Mouse (Mus musculus): ENCODE measurements at regions not wholly inside any gene's neighbourhood (a gene's known extent, or its start where the extent isn't known, plus 50 kb on each side); places are given as distances from the start of the nearest gene placed in this dataset.
"Not testable (repeated sequence)": the region's sequence is repeated elsewhere in the genome, so short reads cannot be mapped to it uniquely, and the experiment has no call there.

GRCm38 (mm10) chr2:108032301-108033013, 742.0 kb downstream of the Kcna4 start:
- 43% methylated on average over 3 of the region's 3 CpGs for WGBS
- TF ChIP-seq CTCF (conservative IDR thresholded peaks at IDR 0.05; ENCODE audit: insufficient read depth, insufficient read length, low read depth, low read length), result no peak
- TF ChIP-seq POLR2A (IDR thresholded peaks at IDR 0.05; ENCODE audit: low read depth, low read length), result no peak
- no peaks in the 10 kb centered on the region for H3K4me1 ChIP-seq (ENCODE audit: control insufficient read depth, insufficient read depth, low read length)
- H3K36me3 ChIP-seq (ENCODE audit: control insufficient read depth, insufficient read depth, low read length), result no peaks in the 10 kb centered on the region
- H3K27me3 ChIP-seq (replicated peaks; ENCODE audit: control insufficient read depth, insufficient read depth, low read length), result no peaks in the 10 kb centered on the region
- H3K27ac ChIP-seq (ENCODE audit: insufficient read depth, low read depth, low read length), result no peak overlapping the region
- DNase-seq, result no peak
- no peak overlapping the region for H3K4me3 ChIP-seq (ENCODE audit: insufficient read depth, low read depth, low read length)

GRCm38 (mm10) chr2:108033328-108034182, 743.1 kb downstream of the Kcna4 start:
- 66% methylated on average over 8 of the region's 8 CpGs for WGBS
- no peaks in the 10 kb centered on the region for H3K4me1 ChIP-seq (ENCODE audit: control insufficient read depth, insufficient read depth, low read length)
- H3K27ac ChIP-seq (ENCODE audit: insufficient read depth, low read depth, low read length), result no peak overlapping the region
- H3K36me3 ChIP-seq (ENCODE audit: control insufficient read depth, insufficient read depth, low read length), result no peaks in the 10 kb centered on the region
- DNase-seq, result no peak
- TF ChIP-seq CTCF (conservative IDR thresholded peaks at IDR 0.05; ENCODE audit: insufficient read depth, insufficient read length, low read depth, low read length), result no peak
- no peak for TF ChIP-seq POLR2A (IDR thresholded peaks at IDR 0.05; ENCODE audit: low read depth, low read length)
- no peak overlapping the region for H3K4me3 ChIP-seq (ENCODE audit: insufficient read depth, low read depth, low read length)
- H3K27me3 ChIP-seq (replicated peaks; ENCODE audit: control insufficient read depth, insufficient read depth, low read length), result no peaks in the 10 kb centered on the region

GRCm38 (mm10) chr2:108034882-108035281, 744.4 kb downstream of the Kcna4 start:
- no peak for TF ChIP-seq CTCF (conservative IDR thresholded peaks at IDR 0.05; ENCODE audit: insufficient read depth, insufficient read length, low read depth, low read length)
- TF ChIP-seq POLR2A (IDR thresholded peaks at IDR 0.05; ENCODE audit: low read depth, low read length), result no peak
- no peak for DNase-seq
- H3K27me3 ChIP-seq (replicated peaks; ENCODE audit: control insufficient read depth, insufficient read depth, low read length), result no peaks in the 10 kb centered on the region
- H3K4me1 ChIP-seq (ENCODE audit: control insufficient read depth, insufficient read depth, low read length), result no peaks in the 10 kb centered on the region
- WGBS, result 53% methylated on average over 4 of the region's 4 CpGs
- H3K4me3 ChIP-seq (ENCODE audit: insufficient read depth, low read depth, low read length), result no peak overlapping the region
- no peak overlapping the region for H3K27ac ChIP-seq (ENCODE audit: insufficient read depth, low read depth, low read length)
- H3K36me3 ChIP-seq (ENCODE audit: control insufficient read depth, insufficient read depth, low read length), result no peaks in the 10 kb centered on the region

- no peaks in the 10 kb centered on the region for H3K36me3 ChIP-seq (ENCODE audit: control insufficient read depth, insufficient read depth, low read length)
These were observed 751.6 kb downstream of the Kcna4 start for GRCm38 (mm10) chr2:108042086-108042485.

GRCm38 (mm10) chr2:108044885-108045284, 754.4 kb downstream of the Kcna4 start:
- DNase-seq, result no peak
- WGBS, result 92% methylated on average over 2 of the region's 2 CpGs
- TF ChIP-seq POLR2A (IDR thresholded peaks at IDR 0.05; ENCODE audit: low read depth, low read length) (no peak), CTCF (conservative IDR thresholded peaks at IDR 0.05; ENCODE audit: insufficient read depth, insufficient read length, low read depth, low read length) (no peak)

More at GRCm38 (mm10) chr2:108042086-108042485, 751.6 kb downstream of the Kcna4 start:
- Histone ChIP-seq H3K4me1 (ENCODE audit: control insufficient read depth, insufficient read depth, low read length) (no peaks in the 10 kb centered on the region), H3K27me3 (replicated peaks; ENCODE audit: control insufficient read depth, insufficient read depth, low read length) (no peaks in the 10 kb centered on the region), H3K27ac (ENCODE audit: insufficient read depth, low read depth, low read length) (no peak overlapping the region), H3K4me3 (ENCODE audit: insufficient read depth, low read depth, low read length) (no peak overlapping the region)
- 72% methylated on average over 2 of the region's 2 CpGs for WGBS
- DNase-seq, result no peak
- TF ChIP-seq CTCF (conservative IDR thresholded peaks at IDR 0.05; ENCODE audit: insufficient read depth, insufficient read length, low read depth, low read length), result no peak
- TF ChIP-seq POLR2A (IDR thresholded peaks at IDR 0.05; ENCODE audit: low read depth, low read length), result no peak

GRCm38 (mm10) chr2:108045997-108046396, 755.6 kb downstream of the Kcna4 start:
- H3K27ac ChIP-seq (ENCODE audit: insufficient read depth, low read depth, low read length), result no peak overlapping the region
- TF ChIP-seq POLR2A (IDR thresholded peaks at IDR 0.05; ENCODE audit: low read depth, low read length), result no peak
- no peak for TF ChIP-seq CTCF (conservative IDR thresholded peaks at IDR 0.05; ENCODE audit: insufficient read depth, insufficient read length, low read depth, low read length)
- 80% methylated on average over 2 of the region's 2 CpGs for WGBS
- no peak overlapping the region for H3K4me3 ChIP-seq (ENCODE audit: insufficient read depth, low read depth, low read length)
- no peaks in the 10 kb centered on the region for H3K27me3 ChIP-seq (replicated peaks; ENCODE audit: control insufficient read depth, insufficient read depth, low read length)
- H3K36me3 ChIP-seq (ENCODE audit: control insufficient read depth, insufficient read depth, low read length), result no peaks in the 10 kb centered on the region
- no peaks in the 10 kb centered on the region for H3K4me1 ChIP-seq (ENCODE audit: control insufficient read depth, insufficient read depth, low read length)
- DNase-seq, result no peak

More at GRCm38 (mm10) chr2:108044885-108045284, 754.4 kb downstream of the Kcna4 start:
- H3K4me1 ChIP-seq (ENCODE audit: control insufficient read depth, insufficient read depth, low read length), result no peaks in the 10 kb centered on the region
- H3K27ac ChIP-seq (ENCODE audit: insufficient read depth, low read depth, low read length), result no peak overlapping the region
- H3K36me3 ChIP-seq (ENCODE audit: control insufficient read depth, insufficient read depth, low read length), result no peaks in the 10 kb centered on the region
- no peak overlapping the region for H3K4me3 ChIP-seq (ENCODE audit: insufficient read depth, low read depth, low read length)
- H3K27me3 ChIP-seq (replicated peaks; ENCODE audit: control insufficient read depth, insufficient read depth, low read length), result no peaks in the 10 kb centered on the region

GRCm38 (mm10) chr2:108062751-108063150, 772.3 kb downstream of the Kcna4 start:
- H3K36me3 ChIP-seq (ENCODE audit: control insufficient read depth, insufficient read depth, low read length); H3K4me3 ChIP-seq (ENCODE audit: insufficient read depth, low read depth, low read length); H3K27me3 ChIP-seq (replicated peaks; ENCODE audit: control insufficient read depth, insufficient read depth, low read length); H3K27ac ChIP-seq (ENCODE audit: insufficient read depth, low read depth, low read length); H3K4me1 ChIP-seq (ENCODE audit: control insufficient read depth, insufficient read depth, low read length); DNase-seq: not testable (repeated sequence)
- WGBS, result 72% methylated on average over 2 of the region's 2 CpGs

All from kidney, adult 2 months (tissue).